Mouse (Mus musculus) bone marrow macrophage, adult 2 months (primary cell): ENCODE results near the gene Lbp. TPM values are rescaled to one million over a fixed set of nuclear protein-coding genes. Genes with fewer than 3 reads are reported as not detected.

ENCODE experiments used
- H3K27ac ChIP-seq: 2 replicates; pipeline ENCODE4 v1.5.1; 2012; ENCODE audit warnings: low read depth, low read length; ENCODE audit not compliant: insufficient read depth
- H3K4me1 ChIP-seq: 2 replicates; pipeline ENCODE4 v1.6.1; 2012; ENCODE audit warnings: low read length; ENCODE audit not compliant: control insufficient read depth, insufficient read depth
- H3K4me3 ChIP-seq: 2 replicates; pipeline ENCODE4 v1.5.1; 2012; ENCODE audit warnings: mild to moderate bottlenecking, low read length, moderate library complexity; ENCODE audit not compliant: insufficient read depth
- CTCF ChIP-seq: IDR thresholded peaks from 2 replicates; pipeline ENCODE4 v1.5.1; 2012; ENCODE audit warnings: low read depth, mild to moderate bottlenecking, low read length, moderate library complexity
- POLR2A ChIP-seq: IDR thresholded peaks from 2 replicates; pipeline ENCODE4 v1.6.1; 2012; ENCODE audit warnings: mild to moderate bottlenecking, low read depth, low read length, borderline replicate concordance
- polyA plus RNA-seq: library from polyadenylated mRNA; stranded (reverse); fragments of >200 nt; gene quantifications from 2 replicates; pipeline ENCODE4 v1.2.4, GENCODE M21; 2012; ENCODE audit not compliant: missing spikeins, insufficient read depth, insufficient read length

The Lbp gene
- polyA plus RNA-seq, 1 experiment, result 0.24 TPM

DNA sequence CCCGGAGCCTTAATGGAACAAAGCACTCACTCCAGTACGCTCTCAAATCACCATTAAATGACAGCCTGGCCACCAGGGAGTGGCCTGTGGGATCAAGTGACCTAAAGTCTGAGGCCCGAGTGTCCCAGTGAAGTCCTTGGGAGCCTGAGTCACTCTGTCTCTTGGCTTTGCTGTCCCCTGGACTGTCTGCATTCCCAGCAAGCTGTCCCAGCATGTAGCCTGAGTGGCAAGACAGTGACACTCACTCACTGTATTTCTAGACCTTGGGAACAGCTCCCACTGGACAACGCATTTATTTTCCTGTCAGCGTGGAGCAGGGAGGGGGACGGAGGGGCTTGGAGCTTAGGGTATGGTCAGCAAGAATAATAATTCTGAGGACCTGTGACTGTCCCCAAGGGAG lies 29.8 kb upstream of the Lbp start:
- Histone ChIP-seq H3K4me1 (no peaks in the 10 kb centered on the region), H3K4me3 (no peak overlapping the region), H3K27ac (no peak overlapping the region)
- no peak for TF ChIP-seq CTCF
- TF ChIP-seq POLR2A, result no peak

DNA sequence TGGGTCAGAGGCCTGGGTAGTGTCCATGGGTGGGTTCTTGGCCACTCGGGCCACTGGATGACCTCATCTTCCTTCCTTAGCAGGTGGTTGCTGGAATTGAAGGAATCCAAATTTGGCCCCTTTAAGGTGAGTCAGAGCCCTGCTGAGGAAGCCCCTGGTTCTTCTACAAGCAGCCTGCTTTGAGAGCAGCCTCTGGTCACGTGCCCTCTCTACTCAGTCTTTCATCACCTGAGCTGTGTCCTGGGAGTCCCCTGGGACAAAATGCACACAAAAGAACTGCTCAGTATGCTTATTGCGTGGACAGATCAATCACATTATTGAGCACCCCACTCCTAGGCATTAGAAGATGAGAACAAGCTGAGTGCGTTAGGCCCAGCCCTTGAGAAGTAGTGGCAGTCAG lies 29.4 kb upstream of the Lbp start:
- TF ChIP-seq POLR2A (no peak), CTCF (no peak)

DNA sequence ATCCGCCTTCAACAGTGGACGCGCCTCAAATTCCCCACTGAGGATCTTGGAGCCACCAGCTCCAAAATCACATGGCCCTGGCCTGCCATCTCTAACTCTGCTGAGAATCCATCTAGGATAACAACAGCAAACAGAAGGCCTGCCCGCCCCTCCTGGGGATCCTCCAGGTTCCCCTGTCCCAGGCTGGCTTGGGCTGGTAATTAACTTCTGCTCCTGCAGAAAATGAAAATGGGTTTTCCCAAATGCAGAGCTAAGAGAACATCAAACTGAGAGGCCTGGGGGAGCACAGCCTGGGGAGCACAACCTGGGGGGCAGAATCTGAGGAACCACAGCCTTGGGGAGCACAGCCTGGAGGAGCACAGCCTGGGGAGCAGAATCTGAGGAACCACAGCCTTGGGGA lies 26.6 kb upstream of the Lbp start:
- Histone ChIP-seq H3K4me3 (no peak overlapping the region), H3K4me1 (no peaks in the 10 kb centered on the region), H3K27ac (no peak overlapping the region)
- no peak for TF ChIP-seq POLR2A
- TF ChIP-seq CTCF, result no peak

More for the DNA sequence above, 29.4 kb upstream of the Lbp start:
- no peaks in the 10 kb centered on the region for H3K4me1 ChIP-seq
- H3K27ac ChIP-seq, result no peak overlapping the region
- no peak overlapping the region for H3K4me3 ChIP-seq

DNA sequence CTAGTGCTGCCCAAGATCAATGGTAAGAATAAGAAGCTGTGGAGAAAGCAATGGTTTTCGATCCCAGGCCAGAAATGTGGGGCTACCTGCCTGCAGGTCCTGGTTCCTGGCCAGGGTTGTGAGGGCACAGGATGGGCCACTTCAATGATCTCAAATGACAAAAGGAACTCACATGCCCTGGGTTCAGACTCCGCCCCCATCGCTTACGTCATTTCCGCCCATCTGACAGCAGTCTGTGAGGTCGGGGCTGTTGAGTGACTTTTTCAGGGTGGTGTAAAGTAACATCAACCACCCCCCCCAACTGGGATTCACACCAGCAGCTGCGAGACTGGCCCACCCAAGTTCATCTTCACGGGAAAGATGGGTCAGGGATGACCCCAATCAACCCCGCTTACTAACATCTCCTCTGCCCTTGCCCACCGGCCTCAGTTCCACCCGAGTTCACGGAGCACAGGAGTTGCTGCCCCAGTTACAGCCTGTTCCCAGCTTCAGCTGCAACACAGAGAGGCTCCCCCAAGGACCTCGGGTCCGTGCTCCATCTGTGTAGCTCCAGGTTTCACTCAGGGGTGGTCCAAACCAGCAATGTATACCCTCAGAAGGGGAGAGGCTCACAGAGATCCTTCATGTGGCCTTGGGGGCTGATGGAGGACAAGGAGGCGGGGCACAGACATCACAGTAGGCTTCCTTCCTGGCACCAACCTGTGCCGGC lies 24.6 kb upstream of the Lbp start:
- TF ChIP-seq POLR2A (no peak), CTCF (no peak)
- H3K27ac ChIP-seq, result no peak overlapping the region
- H3K4me3 ChIP-seq, result no peak overlapping the region
- H3K4me1 ChIP-seq, result no peaks in the 10 kb centered on the region

DNA sequence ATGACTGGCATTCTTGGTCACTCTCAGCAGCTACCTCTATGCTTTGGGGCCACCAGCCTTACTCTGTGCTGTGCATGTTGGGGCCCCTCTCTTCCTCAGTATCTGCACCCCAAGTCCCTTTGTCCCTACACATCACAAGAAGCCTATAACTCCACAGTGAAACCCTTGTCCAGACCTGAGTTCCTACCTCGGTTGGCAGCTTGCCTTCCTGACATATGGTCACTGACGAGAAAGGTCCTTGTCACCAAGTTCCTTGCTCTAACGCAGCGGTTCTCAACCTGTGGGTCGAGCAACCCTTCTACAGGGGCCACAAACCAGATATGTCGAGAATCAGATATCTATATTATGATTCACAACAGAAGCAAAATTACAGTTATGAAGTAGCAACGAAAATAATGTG lies 23.2 kb upstream of the Lbp start:
- Histone ChIP-seq H3K4me1 (no peaks in the 10 kb centered on the region), H3K4me3 (no peak overlapping the region), H3K27ac (no peak overlapping the region)
- TF ChIP-seq POLR2A (no peak), CTCF (no peak)

DNA sequence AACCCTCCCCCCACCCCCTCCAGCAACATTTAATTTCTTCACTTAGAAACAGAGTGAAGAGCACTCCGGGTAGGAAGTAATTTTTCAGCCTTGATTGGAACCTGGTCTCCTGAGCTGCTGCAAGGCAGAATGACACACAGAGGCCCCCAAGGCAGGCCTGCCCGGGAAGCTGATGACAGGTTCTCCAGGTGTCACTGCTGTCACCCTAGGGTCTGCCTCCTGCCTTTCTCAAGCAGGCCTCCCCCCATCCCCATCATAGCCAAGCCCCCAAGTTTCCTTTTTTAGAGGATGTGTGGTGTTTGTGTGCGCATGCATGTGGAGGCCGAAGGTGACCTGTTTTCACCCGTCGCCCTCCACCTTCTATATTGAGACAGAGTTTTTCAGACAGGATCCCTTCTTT lies 22.5 kb upstream of the Lbp start:
- TF ChIP-seq POLR2A (no peak), CTCF (no peak)
- H3K4me3 ChIP-seq, result no peak overlapping the region
- no peaks in the 10 kb centered on the region for H3K4me1 ChIP-seq
- no peak overlapping the region for H3K27ac ChIP-seq

DNA sequence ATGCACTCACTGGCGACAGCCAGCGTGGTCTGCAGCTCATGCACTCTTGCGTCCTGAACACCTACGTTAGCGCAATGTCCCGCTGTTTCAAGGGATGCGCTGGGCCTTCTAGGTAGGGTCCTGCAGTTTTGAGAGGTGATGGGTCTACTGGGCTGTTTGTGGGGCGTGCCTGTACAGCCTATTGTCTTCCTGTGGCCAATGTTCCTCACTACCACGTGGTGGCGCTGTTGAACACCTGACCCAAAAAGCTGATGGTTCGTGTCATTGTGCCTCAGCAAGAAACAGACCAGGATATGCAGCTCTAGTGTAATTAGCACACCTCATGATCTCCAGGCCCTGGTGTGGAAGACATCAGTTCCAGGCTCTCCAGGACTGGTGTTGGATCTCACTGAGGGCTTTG lies 21.7 kb upstream of the Lbp start:
- Histone ChIP-seq H3K27ac (no peak overlapping the region), H3K4me3 (no peak overlapping the region), H3K4me1 (no peaks in the 10 kb centered on the region)
- TF ChIP-seq POLR2A, result no peak
- peak; percentile 67 for TF ChIP-seq CTCF

DNA sequence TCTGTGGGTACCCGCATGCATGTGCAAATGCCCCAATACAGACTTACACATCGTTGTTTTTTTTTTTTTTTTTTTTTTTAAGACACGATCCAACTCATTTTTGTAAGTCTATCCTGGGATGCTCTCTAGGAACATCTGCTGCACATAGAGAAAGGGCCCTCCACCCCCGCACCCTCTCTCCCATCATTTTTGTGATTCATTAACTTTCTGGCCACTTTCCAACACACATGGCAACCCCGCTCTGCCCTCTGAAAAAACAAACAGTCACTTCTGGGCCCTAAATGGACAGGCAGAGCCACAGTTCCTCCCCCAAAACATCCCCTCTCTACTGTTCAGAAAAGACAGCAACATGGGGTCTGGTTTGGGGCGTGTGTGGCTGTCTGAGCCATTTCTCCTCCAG lies 20.6 kb upstream of the Lbp start:
- TF ChIP-seq POLR2A (no peak), CTCF (no peak)
- Histone ChIP-seq H3K4me1 (no peaks in the 10 kb centered on the region), H3K4me3 (no peak overlapping the region), H3K27ac (no peak overlapping the region)

DNA sequence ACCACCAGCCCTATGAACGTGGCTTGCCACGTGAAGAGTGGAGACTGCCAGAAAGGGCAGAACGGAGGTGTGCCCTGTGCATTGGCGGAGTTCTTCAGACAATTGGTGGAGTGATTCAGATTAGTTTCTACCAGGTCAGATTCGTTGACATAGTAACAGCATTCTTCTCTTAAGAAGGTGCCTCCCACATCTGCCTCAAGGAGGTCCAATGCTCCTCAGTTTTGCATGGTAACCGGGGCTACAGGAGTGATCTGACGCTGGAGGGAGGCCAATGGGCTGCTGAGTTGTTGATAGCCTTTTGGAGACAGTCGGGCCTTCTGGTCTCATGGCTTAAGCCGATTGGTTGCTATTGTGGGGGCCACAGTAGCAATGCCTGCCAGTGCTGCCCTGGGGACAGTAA lies 10.6 kb upstream of the Lbp start:
- TF ChIP-seq POLR2A, result no peak
- TF ChIP-seq CTCF, result no peak
- Histone ChIP-seq H3K4me3 (no peak overlapping the region), H3K27ac (no peak overlapping the region), H3K4me1 (no peaks in the 10 kb centered on the region)

DNA sequence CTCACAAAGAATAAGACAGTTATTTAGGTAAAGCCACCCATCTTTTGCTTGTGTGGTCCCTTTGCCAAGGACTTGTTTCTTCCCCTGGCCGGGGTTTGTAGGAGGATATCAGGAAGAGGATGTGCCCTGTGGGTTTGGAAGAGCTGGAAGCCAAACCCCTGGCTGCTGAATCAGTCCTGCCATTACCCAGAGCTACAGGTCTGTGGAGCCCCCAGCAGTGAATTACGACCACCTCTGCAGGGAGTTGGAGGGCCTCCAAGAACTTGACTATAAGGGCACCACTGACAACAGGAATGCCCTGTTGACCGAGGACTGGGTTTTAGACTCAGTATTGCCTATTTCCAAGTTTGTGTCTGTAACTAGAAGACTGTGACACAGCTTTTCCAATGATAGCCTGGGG lies 7.1 kb upstream of the Lbp start:
- H3K4me1 ChIP-seq, result no peaks in the 10 kb centered on the region
- H3K27ac ChIP-seq, result no peak overlapping the region
- no peak for TF ChIP-seq POLR2A
- no peak for TF ChIP-seq CTCF
- no peak overlapping the region for H3K4me3 ChIP-seq
